Mouse (Mus musculus): Measurements from ENCODE around the gene Kif5a.
"Not testable (repeated sequence)": the region's sequence is repeated elsewhere in the genome, so short reads cannot be mapped to it uniquely, and the experiment has no call there.

The Kif5a gene

GRCm38 (mm10) chr10:127262548-127263398, at the start of gene Kif5a:
Kif5a (minus strand) TSS chr10:127263348.
- peak; percentile 77 to 86 for DNase-seq

- DNase-seq, result no peak
Measured at GRCm38 (mm10) chr10:127312858-127313257, 49.7 kb upstream of the Kif5a start.

- peak; percentile 78 to 85 for DNase-seq
Measured at GRCm38 (mm10) chr10:127312356-127312676, 49.2 kb upstream of the Kif5a start.

- DNase-seq, result peak; percentile 90 to 95
Measured at GRCm38 (mm10) chr10:127311476-127312355, 48.6 kb upstream of the Kif5a start, which contains the start of gene Mars. Mars (minus strand) TSS chr10:127311786.

- DNase-seq, result no peak
Measured at GRCm38 (mm10) chr10:127310523-127311475, 47.7 kb upstream of the Kif5a start.

- DNase-seq, result not testable (repeated sequence)
Measured at GRCm38 (mm10) chr10:127309167-127309566, 46.0 kb upstream of the Kif5a start.

- no peak for DNase-seq
Measured at GRCm38 (mm10) chr10:127303136-127303535, 40.0 kb upstream of the Kif5a start.

GRCm38 (mm10) chr10:127300361-127300760, 37.2 kb upstream of the Kif5a start:
- no peak for DNase-seq

GRCm38 (mm10) chr10:127297015-127297871, 34.1 kb upstream of the Kif5a start:
- DNase-seq, result no peak

- no peak for DNase-seq
Measured at GRCm38 (mm10) chr10:127295986-127296794, 33.0 kb upstream of the Kif5a start.

GRCm38 (mm10) chr10:127294895-127295510, 31.9 kb upstream of the Kif5a start:
- DNase-seq, result no peak

- DNase-seq, result no peak
Measured at GRCm38 (mm10) chr10:127293590-127294113, 30.5 kb upstream of the Kif5a start.

- no peak for DNase-seq
Measured at GRCm38 (mm10) chr10:127292987-127293538, 29.9 kb upstream of the Kif5a start.

GRCm38 (mm10) chr10:127291881-127292638, 28.9 kb upstream of the Kif5a start:
- DNase-seq, result no peak

- DNase-seq, result peak in 1 of 2 experiments; percentile 50
Measured at GRCm38 (mm10) chr10:127290930-127291880, 28.1 kb upstream of the Kif5a start.

- DNase-seq, result peak; percentile 100
Measured at GRCm38 (mm10) chr10:127290307-127290929, 27.3 kb upstream of the Kif5a start.

Data from cerebellum, postnatal 36 days (tissue).